Mouse (Mus musculus) cerebral cortex, adult 2 months (tissue): ENCODE measurements around the gene Pld5.

Experiments
- WGBS: fragments of 180-500 bp; shearing (Covaris S2); methylation state at CpG from one replicate; pipeline ENCODE4 v1.1.7; 2018; 5-methylcytosine and 5-hydroxymethylcytosine counted together

Gene Pld5

GRCm38 (mm10) chr1:176034699-176035098 lies 240.4 kb downstream of the Pld5 start:
- WGBS = 84% methylated on average over 6 of the region's 6 CpGs

GRCm38 (mm10) chr1:176033698-176034097 lies 241.4 kb downstream of the Pld5 start:
- 82% methylated on average over 5 of the region's 5 CpGs for WGBS

- 87% methylated on average over 1 of the region's 1 CpGs for WGBS
Measured at GRCm38 (mm10) chr1:176029063-176029462, 246.0 kb downstream of the Pld5 start.

- 88% methylated on average over 3 of the region's 3 CpGs for WGBS
Measured at GRCm38 (mm10) chr1:176028397-176028796, 246.7 kb downstream of the Pld5 start.

- 88% methylated on average over 1 of the region's 1 CpGs for WGBS
Measured at GRCm38 (mm10) chr1:176024501-176024900, 250.6 kb downstream of the Pld5 start.

GRCm38 (mm10) chr1:176018523-176018922 lies 256.6 kb downstream of the Pld5 start:
- WGBS = 91% methylated on average over 3 of the region's 3 CpGs

GRCm38 (mm10) chr1:176016076-176016475 lies 259.0 kb downstream of the Pld5 start:
- 61% methylated on average over 3 of the region's 3 CpGs for WGBS

- WGBS = 39% methylated on average over 3 of the region's 3 CpGs
Measured at GRCm38 (mm10) chr1:176013497-176014268, 261.4 kb downstream of the Pld5 start.

- 85% methylated on average over 2 of the region's 2 CpGs for WGBS
Measured at GRCm38 (mm10) chr1:176008411-176008810, 266.7 kb downstream of the Pld5 start.

GRCm38 (mm10) chr1:176000599-176000998 lies 274.5 kb downstream of the Pld5 start:
- 84% methylated on average over 5 of the region's 5 CpGs for WGBS

- WGBS = 66% methylated on average over 7 of the region's 7 CpGs
Measured at GRCm38 (mm10) chr1:175997076-175997651, 277.9 kb downstream of the Pld5 start.

- WGBS = 50% methylated on average over 4 of the region's 4 CpGs
Measured at GRCm38 (mm10) chr1:175988912-175989311, 286.2 kb downstream of the Pld5 start.

GRCm38 (mm10) chr1:175988448-175988847 lies 286.7 kb downstream of the Pld5 start:
- 94% methylated on average over 5 of the region's 5 CpGs for WGBS

GRCm38 (mm10) chr1:175979014-175979413 lies 296.1 kb downstream of the Pld5 start, which contains the start of gene Rbm8a2:
Rbm8a2 (minus strand) TSS chr1:175979114.
- WGBS = 96% methylated on average over 7 of the region's 7 CpGs

- WGBS = 34% methylated on average over 5 of the region's 5 CpGs
Measured at GRCm38 (mm10) chr1:175970710-175971109, 304.4 kb downstream of the Pld5 start.

- WGBS = 83% methylated on average over 4 of the region's 5 CpGs
Measured at GRCm38 (mm10) chr1:175967004-175967745, 307.9 kb downstream of the Pld5 start.

GRCm38 (mm10) chr1:175961786-175962185 lies 313.3 kb downstream of the Pld5 start:
- WGBS = 86% methylated on average over 2 of the region's 2 CpGs

- 86% methylated on average over 2 of the region's 2 CpGs for WGBS
Measured at GRCm38 (mm10) chr1:175950851-175951250, 324.3 kb downstream of the Pld5 start.

- WGBS = 79% methylated on average over 3 of the region's 3 CpGs
Measured at GRCm38 (mm10) chr1:175950421-175950820, 324.7 kb downstream of the Pld5 start.

- WGBS = 83% methylated on average over 4 of the region's 4 CpGs
Measured at GRCm38 (mm10) chr1:175946718-175947315, 328.3 kb downstream of the Pld5 start.

- 94% methylated on average over 7 of the region's 7 CpGs for WGBS
Measured at GRCm38 (mm10) chr1:175943168-175943567, 331.9 kb downstream of the Pld5 start.

- WGBS = 91% methylated on average over 3 of the region's 3 CpGs
Measured at GRCm38 (mm10) chr1:175938731-175939130, 336.4 kb downstream of the Pld5 start.
